Mouse (Mus musculus): ENCODE measurements at regions not wholly inside any gene's neighbourhood (a gene's known extent, or its start where the extent isn't known, plus 50 kb on each side); places are given as distances from the start of the nearest gene placed in this dataset.
A peak's percentile ranks its signal among the peaks of the same experiment; 100 is the strongest.

GRCm38 (mm10) chr14:120102010-120102748 lies 59.9 kb upstream of the Oxgr1 start:
- no peak for DNase-seq (ENCODE audit: extremely low read depth, low read depth, low spot score)

GRCm38 (mm10) chr14:120102749-120103142 lies 60.5 kb upstream of the Oxgr1 start:
- DNase-seq (ENCODE audit: extremely low read depth, low read depth, low spot score): no peak

DNA sequence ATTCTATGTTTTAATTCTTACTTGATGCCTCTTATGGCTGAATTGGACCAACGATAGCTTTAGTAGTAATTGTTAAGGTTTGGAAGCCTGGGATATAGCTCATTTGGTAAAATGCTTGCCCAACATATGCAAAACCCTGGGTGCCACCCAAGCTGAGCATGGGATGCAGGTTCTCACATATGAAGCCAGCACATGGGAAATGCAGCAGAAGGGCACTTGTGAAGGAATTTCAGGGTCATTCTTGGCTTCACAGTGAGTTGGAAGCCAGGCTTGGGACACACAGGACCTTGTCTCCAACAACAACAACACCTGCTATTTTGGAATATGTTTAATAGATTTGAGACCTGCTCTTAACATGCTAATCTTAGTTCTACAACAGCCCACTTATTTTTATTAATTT lies 67.6 kb upstream of the Oxgr1 start:
- DNase-seq (ENCODE audit: extremely low read depth, low read depth, low spot score): no peak

GRCm38 (mm10) chr14:120113316-120113715 lies 71.1 kb upstream of the Oxgr1 start:
- DNase-seq (ENCODE audit: extremely low read depth, low read depth, low spot score): no peak

- DNase-seq (ENCODE audit: extremely low read depth, low read depth, low spot score): no peak
Measured at GRCm38 (mm10) chr14:120118582-120118981, 76.3 kb upstream of the Oxgr1 start.

- no peak for DNase-seq (ENCODE audit: extremely low read depth, low read depth, low spot score)
Measured at GRCm38 (mm10) chr14:120119094-120119501, 76.9 kb upstream of the Oxgr1 start.

DNA sequence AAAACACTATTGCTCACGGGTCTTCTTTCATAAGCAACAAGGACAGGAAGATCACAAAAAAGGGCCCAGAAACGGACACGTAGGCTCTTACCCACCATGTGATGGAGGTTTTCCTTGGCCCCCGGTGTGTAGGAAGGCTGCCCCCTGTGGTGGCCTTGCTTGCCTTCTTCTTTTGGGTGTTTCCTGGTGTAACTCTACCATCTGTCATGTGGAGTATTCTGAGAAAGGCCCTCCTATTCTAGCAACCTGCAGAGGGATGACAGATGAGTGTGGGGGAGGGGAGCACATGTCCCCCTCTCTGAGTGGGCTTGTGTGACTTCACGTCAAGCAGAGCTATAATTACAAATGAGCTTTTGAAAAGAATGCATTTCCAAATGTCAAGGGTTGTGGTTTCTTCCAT lies 77.3 kb upstream of the Oxgr1 start:
- no peak for DNase-seq (ENCODE audit: extremely low read depth, low read depth, low spot score)

DNA sequence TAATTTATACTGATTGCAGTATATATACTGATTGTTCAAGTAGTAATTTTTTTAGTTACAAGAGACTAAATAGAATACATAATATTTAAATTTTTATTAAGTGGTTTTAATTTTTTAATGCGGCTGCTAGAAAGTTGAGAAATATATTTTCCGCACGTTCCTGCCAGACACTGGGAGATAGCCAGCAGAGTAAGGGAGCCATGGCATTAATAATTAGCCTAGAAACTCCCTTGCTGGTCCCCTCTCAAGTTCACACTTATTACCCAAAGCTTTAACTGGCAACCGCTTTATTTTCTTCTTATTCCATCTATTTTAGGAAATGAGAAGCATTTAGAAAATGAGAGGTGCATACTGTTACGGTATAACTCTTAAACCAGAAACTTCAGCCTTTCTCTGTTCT lies 78.0 kb upstream of the Oxgr1 start:
- DNase-seq (ENCODE audit: extremely low read depth, low read depth, low spot score): no peak

GRCm38 (mm10) chr14:120125315-120125714 lies 83.1 kb upstream of the Oxgr1 start:
- DNase-seq (ENCODE audit: extremely low read depth, low read depth, low spot score): no peak

DNA sequence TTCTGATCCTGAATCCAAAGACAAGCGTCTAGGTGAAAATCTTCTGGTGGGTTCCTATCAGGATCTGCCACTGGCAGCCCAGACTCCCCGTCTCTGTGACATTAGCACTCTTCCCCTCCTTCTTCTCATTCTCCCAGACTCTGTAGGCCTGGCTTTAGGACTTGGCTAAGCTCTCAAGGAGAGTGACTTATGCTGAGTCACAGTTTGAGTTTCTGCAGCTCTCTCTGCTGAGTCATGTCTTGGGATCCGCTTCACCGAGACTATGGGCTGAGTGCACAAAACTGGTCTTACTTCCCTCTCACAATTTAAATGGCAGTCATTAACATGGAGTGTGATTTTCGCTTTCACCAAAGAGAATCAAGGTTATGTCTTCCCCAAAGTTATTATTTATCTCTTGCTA lies 85.2 kb upstream of the Oxgr1 start:
- DNase-seq (ENCODE audit: extremely low read depth, low read depth, low spot score): no peak

- DNase-seq (ENCODE audit: extremely low read depth, low read depth, low spot score): no peak
Measured at GRCm38 (mm10) chr14:120134346-120135008, 92.2 kb upstream of the Oxgr1 start.

DNA sequence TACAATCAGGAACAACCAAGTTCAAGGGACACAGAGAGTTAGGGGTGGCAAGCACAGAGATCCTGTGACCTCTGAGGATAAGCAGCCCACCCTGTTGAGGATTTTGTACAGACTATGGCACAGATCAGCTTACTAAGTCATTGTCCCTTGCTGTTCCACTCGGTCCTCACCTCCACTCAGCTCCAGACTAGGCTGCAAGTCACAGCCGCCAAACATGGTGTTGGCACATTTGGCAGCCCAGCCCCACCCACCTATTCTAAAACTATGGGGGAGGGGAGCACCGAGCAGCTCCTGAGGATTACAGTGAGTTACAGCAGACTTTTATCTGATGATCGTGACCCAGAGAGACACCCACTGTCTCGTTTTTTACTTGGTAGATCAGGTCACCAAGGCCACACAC lies 93.0 kb upstream of the Oxgr1 start:
- DNase-seq (ENCODE audit: extremely low read depth, low read depth, low spot score): no peak

DNA sequence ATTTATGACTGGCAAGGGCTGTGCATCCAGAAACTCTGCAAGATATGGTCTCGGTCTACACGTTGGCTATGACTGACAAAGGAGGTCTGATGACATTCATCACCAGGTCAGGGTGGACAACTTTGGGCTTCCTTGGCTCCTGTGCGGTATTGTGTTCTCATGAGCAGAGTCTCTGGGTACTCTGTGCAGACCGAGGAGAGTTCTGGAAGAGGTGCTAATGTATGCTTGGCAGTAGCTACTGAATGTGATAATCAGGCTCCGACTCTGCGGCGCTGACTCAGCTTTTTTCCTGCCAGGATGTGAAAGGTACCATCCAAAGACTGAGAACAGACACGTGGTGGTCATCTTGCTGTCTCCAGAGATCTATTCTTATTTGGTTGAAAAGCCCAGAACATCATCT lies 94.5 kb upstream of the Oxgr1 start:
- DNase-seq (ENCODE audit: extremely low read depth, low read depth, low spot score): no peak

DNA sequence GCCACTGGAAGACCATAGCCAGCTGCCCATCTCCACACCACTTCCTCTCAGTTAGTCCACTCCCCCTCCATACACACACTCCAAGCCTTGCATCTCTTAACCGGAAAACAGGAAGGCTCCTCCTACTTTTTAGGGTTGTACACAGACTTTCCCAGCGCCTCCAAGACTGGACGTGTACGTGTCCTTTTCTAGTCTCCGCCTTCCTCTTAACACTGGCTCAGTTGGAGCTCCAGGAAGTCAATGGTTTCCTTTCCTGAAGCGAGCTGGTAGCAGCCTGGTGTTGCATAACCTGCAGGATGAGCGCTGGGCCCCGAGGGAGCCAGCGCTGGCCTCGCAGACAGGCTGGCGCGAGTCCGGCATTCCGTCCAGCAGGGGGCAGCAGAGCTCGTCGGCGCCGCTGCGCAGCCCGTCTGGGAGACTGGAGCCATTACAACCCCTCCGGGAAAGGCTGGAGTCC lies 95.5 kb upstream of the Oxgr1 start:
- DNase-seq (ENCODE audit: extremely low read depth, low read depth, low spot score): peak; percentile 30

DNA sequence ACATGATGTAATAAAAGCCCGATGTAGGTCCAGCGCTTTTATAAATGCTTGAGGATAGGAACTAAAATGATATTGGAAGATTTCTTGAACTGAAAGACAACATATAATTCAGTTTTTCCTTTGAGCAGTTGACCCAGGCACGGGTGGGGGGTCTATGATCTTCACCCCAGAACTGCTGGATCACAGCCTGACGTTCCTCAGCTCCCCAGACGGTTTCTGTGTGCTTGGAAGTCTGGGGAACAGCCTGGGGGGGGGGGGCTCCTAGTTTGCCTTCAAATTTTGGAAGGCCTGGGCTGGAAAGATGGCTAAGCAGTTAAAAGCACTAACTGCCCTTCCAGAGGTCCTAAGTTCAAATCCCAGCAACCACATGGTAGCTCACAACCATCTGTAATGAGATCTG lies 96.3 kb upstream of the Oxgr1 start:
- DNase-seq (ENCODE audit: extremely low read depth, low read depth, low spot score): no peak

- DNase-seq (ENCODE audit: extremely low read depth, low read depth, low spot score): no peak
Measured at GRCm38 (mm10) chr14:120139256-120139655, 97.0 kb upstream of the Oxgr1 start.

- DNase-seq (ENCODE audit: extremely low read depth, low read depth, low spot score): no peak
Measured at GRCm38 (mm10) chr14:120139671-120140071, 97.4 kb upstream of the Oxgr1 start.

DNA sequence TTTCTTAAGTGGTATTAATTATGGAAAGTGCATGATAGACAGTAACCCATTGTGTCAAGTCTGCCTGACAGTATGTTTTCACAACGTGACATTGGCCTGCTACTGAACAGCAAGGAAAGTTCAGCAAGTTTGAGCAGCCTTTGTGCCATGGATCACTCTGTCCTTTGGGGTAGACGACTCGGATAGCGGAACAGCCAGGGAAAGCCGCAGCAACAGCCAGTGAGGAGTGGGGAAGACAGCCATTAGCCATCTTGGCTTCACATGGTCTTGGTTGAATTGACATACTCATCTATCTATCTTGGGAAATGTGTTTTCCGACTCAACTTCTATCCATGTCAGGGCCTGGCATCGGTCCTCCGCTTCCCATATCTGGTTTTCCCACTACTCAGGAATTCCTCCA lies 98.0 kb upstream of the Oxgr1 start:
- no peak for DNase-seq (ENCODE audit: extremely low read depth, low read depth, low spot score)

- DNase-seq (ENCODE audit: extremely low read depth, low read depth, low spot score): no peak
Measured at GRCm38 (mm10) chr14:120140791-120141747, 98.8 kb upstream of the Oxgr1 start.

GRCm38 (mm10) chr14:120142281-120142680 lies 100.0 kb upstream of the Oxgr1 start:
- DNase-seq (ENCODE audit: extremely low read depth, low read depth, low spot score): no peak

DNA sequence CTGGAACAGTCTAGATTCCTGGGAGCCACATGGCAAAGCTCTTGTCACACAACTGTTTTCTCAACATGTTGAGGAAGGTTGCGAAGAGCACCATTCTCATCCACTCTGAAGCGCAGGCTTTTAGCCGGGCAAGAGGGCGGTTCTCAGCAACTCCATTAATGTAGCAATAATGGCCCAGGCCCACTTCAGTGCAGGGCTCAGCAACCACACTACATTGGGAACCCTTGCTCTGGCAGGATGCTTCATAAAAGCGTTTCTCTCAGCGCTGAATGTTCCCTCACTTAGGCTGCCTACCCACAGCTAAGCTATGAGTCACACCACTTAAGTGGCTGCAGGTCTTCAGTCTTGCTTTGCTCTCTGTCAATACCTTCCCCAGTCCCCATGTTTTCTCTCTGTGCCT lies 102.2 kb upstream of the Oxgr1 start:
- no peak for DNase-seq (ENCODE audit: extremely low read depth, low read depth, low spot score)

GRCm38 (mm10) chr14:120146312-120146711 lies 104.1 kb upstream of the Oxgr1 start:
- DNase-seq (ENCODE audit: extremely low read depth, low read depth, low spot score): peak; percentile 40
